Mouse (Mus musculus) lung, postnatal 0 days (tissue): ENCODE measurements around the gene Gm4922.

ENCODE experiments used
- CTCF ChIP-seq: IDR thresholded peaks from 2 replicates; pipeline ENCODE4 v1.5.1; 2016; ENCODE audit warnings: antibody characterized with exemption, mild to moderate bottlenecking
- EP300 ChIP-seq: IDR thresholded peaks from 2 replicates; pipeline ENCODE4 v1.6.1; 2016; ENCODE audit warnings: antibody characterized with exemption, mild to moderate bottlenecking, control low read depth

DNA sequence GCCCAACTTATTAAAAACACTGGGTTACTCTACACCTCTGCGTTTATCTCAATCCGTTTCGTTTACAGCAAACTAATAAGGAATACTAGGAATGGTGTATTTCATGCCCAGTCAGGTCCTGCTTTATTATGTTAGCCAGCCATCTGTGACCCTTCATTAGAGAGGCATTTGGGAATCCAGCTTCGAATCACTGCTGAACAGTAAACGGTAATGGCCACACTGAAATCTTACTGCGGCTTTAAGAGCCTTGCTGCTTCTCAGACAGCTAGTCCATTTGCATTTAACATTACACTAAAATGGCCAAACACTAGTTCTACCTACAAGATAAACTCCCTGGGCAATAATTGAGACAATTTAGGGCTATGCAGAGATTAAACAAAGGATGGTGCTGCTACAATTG lies 44.5 kb downstream of the Gm4922 start:
- no peak for TF ChIP-seq EP300
- no peak for TF ChIP-seq CTCF
